Mouse (Mus musculus): Measurements from ENCODE around the gene Ate1.

DNA sequence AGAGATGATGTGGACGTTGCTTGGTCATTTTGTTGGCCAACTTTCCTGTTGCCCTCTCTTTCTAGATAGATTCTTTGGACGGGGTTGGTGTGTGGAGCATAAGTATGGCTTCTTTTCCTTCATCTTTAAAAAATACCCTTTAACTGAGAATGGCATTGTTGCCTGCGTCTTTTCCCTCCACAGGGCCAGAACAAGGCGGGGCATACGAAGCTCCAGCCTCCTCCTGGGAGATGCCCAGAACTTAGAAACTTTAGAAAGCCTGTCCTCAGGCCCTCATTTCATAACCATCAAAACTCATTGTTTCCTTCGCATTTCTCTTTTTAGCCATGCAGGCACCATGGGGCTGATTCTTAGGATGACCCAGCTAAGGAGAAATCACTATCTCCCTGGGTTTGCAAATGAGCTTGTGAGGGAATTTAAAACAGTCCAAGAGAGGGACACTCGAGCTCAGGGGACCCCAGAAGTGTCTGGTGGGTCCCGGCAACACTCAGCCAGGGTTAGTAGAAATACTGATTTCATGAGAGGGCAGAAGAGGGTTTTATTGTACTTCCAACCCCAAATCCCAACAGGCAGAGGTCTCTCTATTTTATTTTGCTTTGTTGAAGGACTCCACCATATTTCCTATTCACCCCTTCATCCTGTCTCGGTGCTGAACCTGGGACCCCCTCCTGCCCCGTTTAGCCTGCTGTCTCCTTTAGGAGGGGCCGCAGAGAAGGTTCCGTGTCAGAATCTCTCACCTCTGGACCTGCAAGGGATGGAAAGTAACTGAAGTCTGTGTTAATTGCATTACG lies 151.9 kb downstream of the Ate1 start:
- TF ChIP-seq EP300 (IDR thresholded peaks at IDR 0.05; ENCODE audit: insufficient read depth, low read depth, low read length) (no peak), CTCF (IDR thresholded peaks at IDR 0.05; ENCODE audit: low read depth, low read length) (no peak), POLR2A (IDR thresholded peaks at IDR 0.05; ENCODE audit: insufficient read depth, low read length) (no peak)
